Mouse (Mus musculus) heart, embryonic 12.5 days (tissue): ENCODE data around the gene Adamtsl4. TPM values are rescaled to one million over a fixed set of nuclear protein-coding genes. Genes with fewer than 3 reads are reported as not detected.
"Not testable (repeated sequence)": the region's sequence is repeated elsewhere in the genome, so short reads cannot be mapped to it uniquely, and the experiment has no call there.

Experiments
- ATAC-seq: fragments of 200-750 bp; cut with Nextera tagmentation; 2 replicates; pipeline ENCODE4 v1.8.0; 2017; ENCODE audit warnings: moderate TSS enrichment, moderate library complexity; ENCODE audit not compliant: insufficient number of reproducible peaks, low FRiP score
- H3K27ac ChIP-seq: fragments of 300-500 bp; sonication (generic); 2 replicates; pipeline ENCODE4 v1.5.1; 2016; ENCODE audit warnings: mild to moderate bottlenecking, moderate library complexity; ENCODE audit not compliant: poor library complexity, severe bottlenecking
- H3K27me3 ChIP-seq: fragments of 300-500 bp; sonication (generic); replicated peaks from 2 replicates; pipeline ENCODE4 v1.6.1; 2016; ENCODE audit warnings: mild to moderate bottlenecking, moderate library complexity
- H3K36me3 ChIP-seq: fragments of 300-500 bp; sonication (generic); 2 replicates; pipeline ENCODE4 v1.6.1; 2016; ENCODE audit warnings: mild to moderate bottlenecking, moderate library complexity
- H3K4me1 ChIP-seq: fragments of 300-500 bp; sonication (generic); replicated peaks from 2 replicates; pipeline ENCODE4 v1.6.1; 2016; ENCODE audit warnings: mild to moderate bottlenecking
- H3K4me2 ChIP-seq: fragments of 300-500 bp; sonication (generic); 2 replicates; pipeline ENCODE4 v1.6.1; 2016; ENCODE audit warnings: mild to moderate bottlenecking, moderate library complexity
- H3K4me3 ChIP-seq: fragments of 300-500 bp; sonication (generic); 2 replicates; pipeline ENCODE4 v1.5.1; 2016; ENCODE audit warnings: mild to moderate bottlenecking
- H3K9ac ChIP-seq: fragments of 300-500 bp; sonication (generic); 2 replicates; pipeline ENCODE4 v1.6.1; 2016; ENCODE audit warnings: mild to moderate bottlenecking, moderate library complexity
- H3K9me3 ChIP-seq: fragments of 300-500 bp; sonication (generic); replicated peaks from 2 replicates; pipeline ENCODE4 v1.6.1; 2016; ENCODE audit warnings: mild to moderate bottlenecking, moderate library complexity
- WGBS: fragments of 180-500 bp; shearing (Covaris S2); methylation state at CpG from one replicate; pipeline ENCODE4 v1.1.7; 2016; 5-methylcytosine and 5-hydroxymethylcytosine counted together
- polyA plus RNA-seq: library from polyadenylated mRNA; unstranded; fragments of >200 nt; fragmentation: Nextera tagmentation; extraction: Ambion mirVana; gene quantifications from 2 replicates; pipeline ENCODE4 v1.2.1, GENCODE M21; 2016

Adamtsl4 gene
- polyA plus RNA-seq, 1 experiment from 2014 or later = 4.3 TPM

GRCm38 (mm10) chr3:95675301-95676092 lies 12.2 kb downstream of the Adamtsl4 start:
- WGBS = 10% methylated on average over 8 of the region's 8 CpGs
- Histone ChIP-seq H3K4me3 (no peak overlapping the region), H3K27ac (peak overlapping the region; percentile 99), H3K9me3 (no peaks in the 10 kb centered on the region), H3K27me3 (no peaks in the 10 kb centered on the region), H3K36me3 (peaks cover 10% of the 10 kb centered on the region), H3K9ac (peak overlapping the region; percentile 44), H3K4me2 (peak overlapping the region; percentile 45), H3K4me1 (peaks cover 69% of the 10 kb centered on the region)
- peak; percentile 49 for ATAC-seq

GRCm38 (mm10) chr3:95674812-95675211 lies 12.9 kb downstream of the Adamtsl4 start:
- H3K27me3 ChIP-seq = no peaks in the 10 kb centered on the region
- WGBS = 4% methylated on average over 6 of the region's 6 CpGs
- peak overlapping the region; percentile 99 for H3K27ac ChIP-seq
- H3K4me2 ChIP-seq = peak overlapping the region; percentile 45
- H3K4me3 ChIP-seq = no peak overlapping the region
- H3K9me3 ChIP-seq = no peaks in the 10 kb centered on the region
- H3K4me1 ChIP-seq = peaks cover 69% of the 10 kb centered on the region
- peak overlapping the region; percentile 44 for H3K9ac ChIP-seq
- H3K36me3 ChIP-seq = peaks cover 11% of the 10 kb centered on the region
- ATAC-seq = peak; percentile 43

GRCm38 (mm10) chr3:95674236-95674635 lies 13.5 kb downstream of the Adamtsl4 start:
- Histone ChIP-seq H3K9me3 (no peaks in the 10 kb centered on the region), H3K36me3 (peaks cover 17% of the 10 kb centered on the region), H3K27ac (peak overlapping the region; percentile 99), H3K4me2 (peak overlapping the region; percentile 62), H3K9ac (peak overlapping the region; percentile 73), H3K27me3 (no peaks in the 10 kb centered on the region), H3K4me1 (peaks cover 69% of the 10 kb centered on the region), H3K4me3 (peak overlapping the region; percentile 20)
- ATAC-seq = peak; percentile 87
- WGBS = 10% methylated on average over 2 of the region's 2 CpGs

- H3K4me3 ChIP-seq = peak overlapping the region; percentile 20
- peaks cover 71% of the 10 kb centered on the region for H3K4me1 ChIP-seq
- H3K4me2 ChIP-seq = peak overlapping the region; percentile 62
- H3K27me3 ChIP-seq = no peaks in the 10 kb centered on the region
- 0 out of 2 replicates have a peak, but pooled peaks have one; percentile 3 for ATAC-seq
- H3K9me3 ChIP-seq = no peaks in the 10 kb centered on the region
- WGBS = 8% methylated on average over 11 of the region's 11 CpGs
- peak overlapping the region; percentile 99 for H3K27ac ChIP-seq
- peak overlapping the region; percentile 73 for H3K9ac ChIP-seq
- H3K36me3 ChIP-seq = peaks cover 20% of the 10 kb centered on the region
Observed at GRCm38 (mm10) chr3:95673707-95674211, 14.0 kb downstream of the Adamtsl4 start.

- 22% methylated on average over 10 of the region's 10 CpGs for WGBS
- Histone ChIP-seq H3K4me1 (peaks cover 78% of the 10 kb centered on the region), H3K27ac (peak overlapping the region; percentile 99), H3K9me3 (no peaks in the 10 kb centered on the region), H3K4me2 (peak overlapping the region; percentile 62), H3K9ac (peak overlapping the region; percentile 73), H3K4me3 (peak overlapping the region; percentile 20), H3K36me3 (peaks cover 20% of the 10 kb centered on the region), H3K27me3 (no peaks in the 10 kb centered on the region)
- no peak for ATAC-seq
Observed at GRCm38 (mm10) chr3:95672861-95673706, 14.6 kb downstream of the Adamtsl4 start.

- no peaks in the 10 kb centered on the region for H3K27me3 ChIP-seq
- ATAC-seq = no peak
- H3K4me3 ChIP-seq = no peak overlapping the region
- 45% methylated on average over 3 of the region's 3 CpGs for WGBS
- peak overlapping the region; percentile 73 for H3K9ac ChIP-seq
- H3K27ac ChIP-seq = peak overlapping the region; percentile 99
- H3K36me3 ChIP-seq = peaks cover 20% of the 10 kb centered on the region
- no peaks in the 10 kb centered on the region for H3K9me3 ChIP-seq
- peaks cover 79% of the 10 kb centered on the region for H3K4me1 ChIP-seq
- H3K4me2 ChIP-seq = peak overlapping the region; percentile 62
Observed at GRCm38 (mm10) chr3:95672461-95672860, 15.3 kb downstream of the Adamtsl4 start.

- Histone ChIP-seq H3K9ac (no peak overlapping the region), H3K9me3 (no peaks in the 10 kb centered on the region), H3K27ac (peak overlapping the region; percentile 11; the same call in 1 of the 2 replicates), H3K4me1 (peaks cover 79% of the 10 kb centered on the region), H3K4me2 (no peak overlapping the region), H3K4me3 (no peak overlapping the region), H3K27me3 (no peaks in the 10 kb centered on the region), H3K36me3 (peaks cover 20% of the 10 kb centered on the region)
- no peak for ATAC-seq
- WGBS = 89% methylated on average over 5 of the region's 5 CpGs
Observed at GRCm38 (mm10) chr3:95671201-95671600, 16.5 kb downstream of the Adamtsl4 start.

GRCm38 (mm10) chr3:95670419-95670818 lies 17.3 kb downstream of the Adamtsl4 start:
- H3K4me3 ChIP-seq, H3K27me3 ChIP-seq, ATAC-seq, H3K9me3 ChIP-seq, H3K4me2 ChIP-seq, H3K27ac ChIP-seq, H3K9ac ChIP-seq: not testable (repeated sequence)
- 94% methylated on average over 3 of the region's 3 CpGs for WGBS
- Histone ChIP-seq H3K4me1 (peaks cover 78% of the 10 kb centered on the region), H3K36me3 (peaks cover 21% of the 10 kb centered on the region)

GRCm38 (mm10) chr3:95669309-95669665 lies 18.4 kb downstream of the Adamtsl4 start:
- Histone ChIP-seq H3K27ac (0 out of 2 replicates have a peak overlapping the region, but pooled peaks have one; percentile 96), H3K27me3 (no peaks in the 10 kb centered on the region)
- WGBS = 94% methylated on average over 3 of the region's 3 CpGs

GRCm38 (mm10) chr3:95668589-95669308 lies 19.0 kb downstream of the Adamtsl4 start:
- Histone ChIP-seq H3K36me3 (peaks cover 38% of the 10 kb centered on the region), H3K9me3 (no peaks in the 10 kb centered on the region), H3K27ac (peak overlapping the region; percentile 96), H3K4me1 (peaks cover 78% of the 10 kb centered on the region), H3K9ac (0 out of 2 replicates have a peak overlapping the region, but pooled peaks have one; percentile 55), H3K4me3 (no peak overlapping the region), H3K27me3 (no peaks in the 10 kb centered on the region), H3K4me2 (peak overlapping the region; percentile 52; the same call in 1 of the 2 replicates)
- 84% methylated on average over 7 of the region's 7 CpGs for WGBS
- ATAC-seq = no peak

More at GRCm38 (mm10) chr3:95669309-95669665, 18.4 kb downstream of the Adamtsl4 start:
- no peak for ATAC-seq
- no peak overlapping the region for H3K9ac ChIP-seq
- peaks cover 32% of the 10 kb centered on the region for H3K36me3 ChIP-seq
- no peaks in the 10 kb centered on the region for H3K9me3 ChIP-seq
- H3K4me1 ChIP-seq = peaks cover 78% of the 10 kb centered on the region
- H3K4me3 ChIP-seq = no peak overlapping the region
- no peak overlapping the region for H3K4me2 ChIP-seq
